Mouse (Mus musculus): ENCODE data around the gene Susd5. TPM values are rescaled to one million over a fixed set of nuclear protein-coding genes. Genes with fewer than 3 reads are reported as not detected.

The Susd5 gene
- polyA plus RNA-seq (2014; fragmentation: Nextera tagmentation; extraction: Ambion mirVana) = 0.63 and 0.90 TPM in 2 replicates

- Histone ChIP-seq H3K4me3 (ENCODE audit: low read depth, low read length) (peak within 1 kb of the TSS; percentile 50), H3K9ac (ENCODE audit: low read depth, low read length) (peak within 1 kb of the TSS; percentile 53), H3K4me2 (replicated peaks; ENCODE audit: low read depth, low read length) (peak within 1 kb of the TSS; percentile 92), H3K36me3 (ENCODE audit: control insufficient read depth, insufficient read depth, low read length) (no peaks in the 10 kb centered on the region), H3K4me1 (replicated peaks; ENCODE audit: control insufficient read depth, insufficient read depth, low read length) (no peaks in the 10 kb centered on the region), H3K27me3 (ENCODE audit: control insufficient read depth, insufficient read depth, low read length) (peaks cover 22% of the 10 kb centered on the region), H3K9me3 (ENCODE audit: control insufficient read depth, low read length) (no peaks in the 10 kb centered on the region), H3K27ac (ENCODE audit: low read depth, low read length) (no peak within 1 kb of the TSS)
- DNase-seq (ENCODE audit: low spot score) (peak; percentile 52), ATAC-seq (ENCODE audit: low FRiP score) (peak; percentile 81)
- WGBS = 1% methylated on average over 59 of the region's 60 CpGs
These were observed at the start of gene Susd5 for GRCm38 (mm10) chr9:114057090-114057796. Susd5 (plus strand) TSS chr9:114057140.

DNA sequence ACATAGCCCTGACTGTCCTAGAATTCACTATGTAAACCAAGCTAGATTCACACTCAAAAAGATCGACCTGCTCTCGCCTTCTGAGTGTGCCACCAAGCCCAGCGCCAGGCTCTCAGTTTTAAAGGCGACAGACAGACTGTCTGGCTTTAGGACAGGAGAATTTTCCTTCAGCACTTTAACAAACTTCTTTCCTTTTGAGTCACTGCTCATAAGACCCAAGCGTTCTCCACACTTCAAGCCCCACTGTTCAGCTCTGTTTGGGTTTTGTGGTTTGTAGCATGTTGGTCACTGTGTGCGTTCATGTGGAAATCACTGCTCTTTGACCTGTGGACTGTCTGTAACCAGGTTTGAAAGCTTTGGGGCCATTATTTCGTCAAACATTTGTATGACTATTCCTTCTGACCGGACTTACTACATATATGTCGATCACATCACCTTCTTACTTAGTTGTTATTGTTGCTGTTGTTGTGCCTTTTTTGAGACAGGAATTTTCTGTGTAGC is 49.0 kb upstream of the Susd5 start:
- Histone ChIP-seq H3K36me3 (ENCODE audit: control insufficient read depth, insufficient read depth, low read length) (no peaks in the 10 kb centered on the region), H3K4me3 (ENCODE audit: low read depth, low read length) (no peak overlapping the region), H3K27me3 (ENCODE audit: control insufficient read depth, insufficient read depth, low read length) (no peaks in the 10 kb centered on the region), H3K4me1 (replicated peaks; ENCODE audit: control insufficient read depth, insufficient read depth, low read length) (no peaks in the 10 kb centered on the region), H3K9ac (ENCODE audit: low read depth, low read length) (no peak overlapping the region), H3K9me3 (ENCODE audit: control insufficient read depth, low read length) (no peaks in the 10 kb centered on the region), H3K27ac (ENCODE audit: low read depth, low read length) (no peak overlapping the region), H3K4me2 (replicated peaks; ENCODE audit: low read depth, low read length) (no peak overlapping the region)
- DNase-seq (ENCODE audit: low spot score) (no peak), ATAC-seq (ENCODE audit: low FRiP score) (no peak)
- 88% methylated on average over 9 of the region's 9 CpGs for WGBS

GRCm38 (mm10) chr9:114009526-114009925 is 47.4 kb upstream of the Susd5 start:
- DNase-seq (ENCODE audit: low spot score) (peak; percentile 30), ATAC-seq (ENCODE audit: low FRiP score) (no peak)
- no peaks in the 10 kb centered on the region for H3K36me3 ChIP-seq (ENCODE audit: control insufficient read depth, insufficient read depth, low read length)
- H3K9ac ChIP-seq (ENCODE audit: low read depth, low read length) = no peak overlapping the region
- H3K4me3 ChIP-seq (ENCODE audit: low read depth, low read length) = no peak overlapping the region
- no peaks in the 10 kb centered on the region for H3K9me3 ChIP-seq (ENCODE audit: control insufficient read depth, low read length)
- no peaks in the 10 kb centered on the region for H3K4me1 ChIP-seq (replicated peaks; ENCODE audit: control insufficient read depth, insufficient read depth, low read length)
- H3K4me2 ChIP-seq (replicated peaks; ENCODE audit: low read depth, low read length) = no peak overlapping the region
- no peak overlapping the region for H3K27ac ChIP-seq (ENCODE audit: low read depth, low read length)
- no peaks in the 10 kb centered on the region for H3K27me3 ChIP-seq (ENCODE audit: control insufficient read depth, insufficient read depth, low read length)
- 37% methylated on average over 5 of the region's 5 CpGs for WGBS

- DNase-seq (ENCODE audit: low spot score) (no peak), ATAC-seq (ENCODE audit: low FRiP score) (no peak)
- no peaks in the 10 kb centered on the region for H3K27me3 ChIP-seq (ENCODE audit: control insufficient read depth, insufficient read depth, low read length)
- 62% methylated on average over 18 of the region's 18 CpGs for WGBS
- no peaks in the 10 kb centered on the region for H3K9me3 ChIP-seq (ENCODE audit: control insufficient read depth, low read length)
- H3K4me1 ChIP-seq (replicated peaks; ENCODE audit: control insufficient read depth, insufficient read depth, low read length) = no peaks in the 10 kb centered on the region
- H3K9ac ChIP-seq (ENCODE audit: low read depth, low read length) = no peak overlapping the region
- no peak overlapping the region for H3K27ac ChIP-seq (ENCODE audit: low read depth, low read length)
- no peak overlapping the region for H3K4me2 ChIP-seq (replicated peaks; ENCODE audit: low read depth, low read length)
- H3K36me3 ChIP-seq (ENCODE audit: control insufficient read depth, insufficient read depth, low read length) = no peaks in the 10 kb centered on the region
- no peak overlapping the region for H3K4me3 ChIP-seq (ENCODE audit: low read depth, low read length)
These were observed 45.7 kb upstream of the Susd5 start for GRCm38 (mm10) chr9:114011203-114011602.

DNA sequence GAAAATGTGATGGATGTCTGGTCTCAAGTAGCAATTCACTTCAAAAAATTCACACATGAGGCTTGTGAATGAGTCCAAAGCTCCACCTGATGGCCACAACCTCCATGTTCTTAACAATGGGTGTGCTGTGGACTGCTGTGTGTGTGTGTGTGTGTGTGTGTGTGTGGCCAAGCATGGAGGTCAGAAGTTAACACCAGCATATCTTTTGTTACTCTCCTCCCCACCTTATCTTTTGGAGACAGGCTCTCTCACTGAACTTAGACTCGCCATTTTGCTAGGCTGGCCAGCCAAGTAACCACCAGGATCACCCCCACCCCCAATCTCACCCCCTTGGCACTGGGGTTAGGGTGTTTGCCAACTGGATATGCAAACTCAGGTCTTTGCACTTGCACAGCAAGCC is 42.9 kb upstream of the Susd5 start:
- ATAC-seq (ENCODE audit: low FRiP score) = no peak
- H3K4me3 ChIP-seq (ENCODE audit: low read depth, low read length) = no peak overlapping the region
- H3K4me2 ChIP-seq (replicated peaks; ENCODE audit: low read depth, low read length) = no peak overlapping the region
- WGBS = 89% methylated on average over 1 of the region's 1 CpGs
- H3K9ac ChIP-seq (ENCODE audit: low read depth, low read length) = no peak overlapping the region
- DNase-seq (ENCODE audit: low spot score) = no peak
- H3K27me3 ChIP-seq (ENCODE audit: control insufficient read depth, insufficient read depth, low read length) = no peaks in the 10 kb centered on the region
- H3K27ac ChIP-seq (ENCODE audit: low read depth, low read length) = no peak overlapping the region
- no peaks in the 10 kb centered on the region for H3K36me3 ChIP-seq (ENCODE audit: control insufficient read depth, insufficient read depth, low read length)
- H3K4me1 ChIP-seq (replicated peaks; ENCODE audit: control insufficient read depth, insufficient read depth, low read length) = no peaks in the 10 kb centered on the region
- H3K9me3 ChIP-seq (ENCODE audit: control insufficient read depth, low read length) = no peaks in the 10 kb centered on the region

DNA sequence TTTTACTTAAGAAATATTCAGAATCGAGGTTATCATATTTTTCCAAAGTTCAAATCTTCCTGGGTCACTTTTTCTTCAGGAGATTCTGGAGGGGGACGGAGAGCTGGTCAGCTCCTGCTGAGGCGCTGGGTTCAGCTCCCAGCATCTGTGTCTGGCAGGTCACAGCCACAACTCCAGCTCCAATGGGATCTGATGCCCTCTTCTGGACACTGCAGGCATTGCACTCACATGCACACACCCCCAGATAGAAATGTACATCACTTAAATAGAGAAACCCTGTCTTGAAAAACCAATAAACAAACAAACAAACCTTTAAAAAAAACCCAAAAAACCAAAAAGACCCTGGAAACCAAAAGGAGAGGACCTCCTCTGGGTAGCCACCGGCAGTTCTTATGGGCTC is 41.2 kb upstream of the Susd5 start:
- Histone ChIP-seq H3K27ac (ENCODE audit: low read depth, low read length) (no peak overlapping the region), H3K4me2 (replicated peaks; ENCODE audit: low read depth, low read length) (no peak overlapping the region), H3K4me3 (ENCODE audit: low read depth, low read length) (no peak overlapping the region), H3K27me3 (ENCODE audit: control insufficient read depth, insufficient read depth, low read length) (no peaks in the 10 kb centered on the region), H3K36me3 (ENCODE audit: control insufficient read depth, insufficient read depth, low read length) (no peaks in the 10 kb centered on the region), H3K9me3 (ENCODE audit: control insufficient read depth, low read length) (no peaks in the 10 kb centered on the region), H3K9ac (ENCODE audit: low read depth, low read length) (no peak overlapping the region), H3K4me1 (replicated peaks; ENCODE audit: control insufficient read depth, insufficient read depth, low read length) (no peaks in the 10 kb centered on the region)
- WGBS = 86% methylated on average over 4 of the region's 4 CpGs
- no peak for DNase-seq (ENCODE audit: low spot score)
- no peak for ATAC-seq (ENCODE audit: low FRiP score)

DNA sequence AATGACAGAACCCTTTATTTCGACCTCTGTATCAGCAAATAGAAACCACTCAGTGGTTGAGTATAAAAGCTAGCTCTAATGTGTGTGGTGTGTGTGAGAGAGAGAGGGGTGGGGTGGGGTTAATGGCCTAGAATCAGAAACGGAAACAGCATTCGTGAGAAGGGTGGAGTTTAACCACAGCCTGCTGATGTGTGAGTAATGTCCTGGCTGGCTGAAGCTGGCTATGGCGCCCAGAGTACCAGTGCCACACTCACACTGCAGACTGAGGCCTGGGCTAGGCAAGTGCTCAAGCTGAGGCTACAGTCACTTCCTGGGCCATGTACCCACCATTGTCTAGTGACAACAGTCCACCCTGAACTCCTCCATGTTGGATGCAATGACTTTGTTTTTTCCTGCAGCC is 40.5 kb upstream of the Susd5 start:
- DNase-seq (ENCODE audit: low spot score) (no peak), ATAC-seq (ENCODE audit: low FRiP score) (no peak)
- Histone ChIP-seq H3K27ac (ENCODE audit: low read depth, low read length) (no peak overlapping the region), H3K9ac (ENCODE audit: low read depth, low read length) (no peak overlapping the region), H3K4me3 (ENCODE audit: low read depth, low read length) (no peak overlapping the region), H3K36me3 (ENCODE audit: control insufficient read depth, insufficient read depth, low read length) (no peaks in the 10 kb centered on the region), H3K4me1 (replicated peaks; ENCODE audit: control insufficient read depth, insufficient read depth, low read length) (no peaks in the 10 kb centered on the region), H3K9me3 (ENCODE audit: control insufficient read depth, low read length) (no peaks in the 10 kb centered on the region), H3K4me2 (replicated peaks; ENCODE audit: low read depth, low read length) (no peak overlapping the region), H3K27me3 (ENCODE audit: control insufficient read depth, insufficient read depth, low read length) (no peaks in the 10 kb centered on the region)
- 82% methylated on average over 4 of the region's 4 CpGs for WGBS

DNA sequence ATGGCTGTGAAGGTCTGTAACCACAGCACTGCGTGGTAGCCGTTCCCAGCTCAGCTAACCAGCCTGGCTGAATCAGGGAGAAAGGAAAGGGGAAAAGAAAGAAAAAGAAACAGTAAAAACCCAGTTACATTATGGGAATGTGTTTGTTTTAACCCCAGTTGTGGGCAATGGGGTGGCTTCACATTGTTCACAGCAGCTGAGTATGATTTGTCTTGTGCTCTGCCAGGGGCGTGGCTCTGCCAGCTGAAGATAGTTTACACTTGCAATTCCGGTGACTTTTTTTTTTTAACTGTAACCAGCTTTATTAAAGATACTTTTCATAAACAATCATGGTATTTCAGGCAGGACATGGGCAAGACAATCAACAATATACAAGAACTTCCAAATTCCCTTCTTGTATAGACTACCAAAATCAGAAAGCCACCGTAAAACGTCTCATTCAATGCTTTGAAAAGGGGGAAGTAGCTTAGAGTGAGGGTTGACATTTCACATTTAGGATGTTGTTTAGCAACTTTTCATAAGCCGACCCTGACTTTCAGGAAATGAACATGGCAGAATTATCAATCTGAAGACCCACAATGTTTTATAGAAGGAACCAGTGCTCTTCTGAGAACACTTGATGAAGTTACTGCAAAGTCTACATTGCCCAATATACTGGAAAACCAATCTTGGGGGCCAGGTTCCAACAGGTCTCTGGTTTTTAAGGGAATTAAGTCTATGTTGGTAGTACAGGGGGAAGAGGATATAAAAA is 37.8 kb upstream of the Susd5 start:
- H3K4me1 ChIP-seq (replicated peaks; ENCODE audit: control insufficient read depth, insufficient read depth, low read length) = no peaks in the 10 kb centered on the region
- H3K27ac ChIP-seq (ENCODE audit: low read depth, low read length) = no peak overlapping the region
- H3K9me3 ChIP-seq (ENCODE audit: control insufficient read depth, low read length) = no peaks in the 10 kb centered on the region
- no peak for ATAC-seq (ENCODE audit: low FRiP score)
- 92% methylated on average over 7 of the region's 7 CpGs for WGBS
- no peaks in the 10 kb centered on the region for H3K36me3 ChIP-seq (ENCODE audit: control insufficient read depth, insufficient read depth, low read length)
- no peak overlapping the region for H3K4me3 ChIP-seq (ENCODE audit: low read depth, low read length)
- no peak for DNase-seq (ENCODE audit: low spot score)
- no peak overlapping the region for H3K9ac ChIP-seq (ENCODE audit: low read depth, low read length)
- H3K4me2 ChIP-seq (replicated peaks; ENCODE audit: low read depth, low read length) = no peak overlapping the region
- no peaks in the 10 kb centered on the region for H3K27me3 ChIP-seq (ENCODE audit: control insufficient read depth, insufficient read depth, low read length)

DNA sequence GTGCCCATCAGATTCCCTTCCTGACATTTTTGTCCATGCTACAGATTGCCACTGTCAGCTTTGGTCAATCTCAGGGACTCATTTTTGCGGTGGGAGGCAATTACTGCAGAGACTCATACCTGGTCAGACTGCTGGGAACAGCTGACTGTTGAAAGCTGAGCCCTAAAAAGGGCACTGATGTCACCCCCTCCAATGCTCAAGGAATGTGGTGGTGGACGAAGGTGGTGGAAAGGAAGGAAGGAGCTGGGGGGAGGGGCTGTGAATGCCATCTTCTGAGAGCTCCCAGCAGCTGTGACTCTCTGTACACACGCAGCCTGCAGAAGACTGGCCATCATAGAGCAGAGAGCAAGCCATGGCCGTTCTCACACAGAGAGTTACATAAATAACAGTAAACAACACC is 34.8 kb upstream of the Susd5 start:
- H3K36me3 ChIP-seq (ENCODE audit: control insufficient read depth, insufficient read depth, low read length) = no peaks in the 10 kb centered on the region
- no peak overlapping the region for H3K27ac ChIP-seq (ENCODE audit: low read depth, low read length)
- H3K9me3 ChIP-seq (ENCODE audit: control insufficient read depth, low read length) = no peaks in the 10 kb centered on the region
- no peak overlapping the region for H3K9ac ChIP-seq (ENCODE audit: low read depth, low read length)
- no peaks in the 10 kb centered on the region for H3K27me3 ChIP-seq (ENCODE audit: control insufficient read depth, insufficient read depth, low read length)
- 61% methylated on average over 4 of the region's 4 CpGs for WGBS
- no peaks in the 10 kb centered on the region for H3K4me1 ChIP-seq (replicated peaks; ENCODE audit: control insufficient read depth, insufficient read depth, low read length)
- H3K4me3 ChIP-seq (ENCODE audit: low read depth, low read length) = no peak overlapping the region
- DNase-seq (ENCODE audit: low spot score) (no peak), ATAC-seq (ENCODE audit: low FRiP score) (no peak)
- H3K4me2 ChIP-seq (replicated peaks; ENCODE audit: low read depth, low read length) = no peak overlapping the region
